Mouse (Mus musculus): ENCODE measurements at regions not wholly inside any gene's neighbourhood (a gene's known extent, or its start where the extent isn't known, plus 50 kb on each side); places are given as distances from the start of the nearest gene placed in this dataset.
A peak's percentile ranks its signal among the peaks of the same experiment; 100 is the strongest.

GRCm38 (mm10) chr15:69526441-69527094 is 3025.9 kb upstream of the Lrrc6 start:
- H3ac ChIP-seq (ENCODE audit: control insufficient read depth, insufficient read length) = no peak overlapping the region
- H3K79me2 ChIP-seq (ENCODE audit: control insufficient read depth, insufficient read depth) = no peaks in the 10 kb centered on the region
- no peak overlapping the region for H3K4me2 ChIP-seq (ENCODE audit: low read depth)
- TF ChIP-seq USF1 (IDR thresholded peaks at IDR 0.05; ENCODE audit: low read depth) = no peak
- no peak for TF ChIP-seq TCF12 (IDR thresholded peaks at IDR 0.05; ENCODE audit: insufficient read depth, poor library complexity, severe bottlenecking)
- TF ChIP-seq E2F4 (IDR thresholded peaks at IDR 0.05; ENCODE audit: insufficient read depth) = no peak
- TF ChIP-seq MYOG (IDR thresholded peaks at IDR 0.05; ENCODE audit: control insufficient read depth in 1 of 3, insufficient read depth in 1 of 3, insufficient read length in 2 of 3, low read depth in 2 of 3) = no peak
- TF ChIP-seq MAX (IDR thresholded peaks at IDR 0.05; ENCODE audit: low read depth) = no peak
- TF ChIP-seq POLR2AphosphoS2 (IDR thresholded peaks at IDR 0.05; ENCODE audit: insufficient read length, low read depth) = no peak
- TF ChIP-seq REST (IDR thresholded peaks at IDR 0.05; ENCODE audit: insufficient read depth, insufficient read length) = no peak
- TF ChIP-seq POLR2A (IDR thresholded peaks at IDR 0.05; ENCODE audit: insufficient read length, low read depth) = no peak
- no peak for TF ChIP-seq CEBPB (IDR thresholded peaks at IDR 0.05; ENCODE audit: insufficient read depth, poor library complexity, severe bottlenecking)
- TF ChIP-seq MYOD1 (IDR thresholded peaks at IDR 0.05; ENCODE audit: control insufficient read depth in 1 of 3, insufficient read length in 2 of 3, low read depth in 2 of 3) = no peak
- no peak for TF ChIP-seq TCF3 (IDR thresholded peaks at IDR 0.05; ENCODE audit: insufficient read length, low read depth)
- TF ChIP-seq SRF (IDR thresholded peaks at IDR 0.05; ENCODE audit: control insufficient read depth, insufficient read length, low read depth) = no peak
- H3K36me3 ChIP-seq (ENCODE audit: control insufficient read depth, insufficient read depth) = no peaks in the 10 kb centered on the region
- H3K27me3 ChIP-seq (ENCODE audit: control insufficient read depth, insufficient read depth, insufficient read length) = no peaks in the 10 kb centered on the region
- no peak overlapping the region for H3K4me3 ChIP-seq

- no peak overlapping the region for H3K4me2 ChIP-seq (ENCODE audit: low read depth)
- no peak for TF ChIP-seq MYOG (IDR thresholded peaks at IDR 0.05; ENCODE audit: control insufficient read depth in 1 of 3, insufficient read depth in 1 of 3, insufficient read length in 2 of 3, low read depth in 2 of 3)
- no peak for TF ChIP-seq POLR2AphosphoS2 (IDR thresholded peaks at IDR 0.05; ENCODE audit: insufficient read length, low read depth)
- no peak for TF ChIP-seq REST (IDR thresholded peaks at IDR 0.05; ENCODE audit: insufficient read depth, insufficient read length)
- TF ChIP-seq E2F4 (IDR thresholded peaks at IDR 0.05; ENCODE audit: insufficient read depth) = no peak
- TF ChIP-seq USF1 (IDR thresholded peaks at IDR 0.05; ENCODE audit: low read depth) = no peak
- TF ChIP-seq MYOD1 (IDR thresholded peaks at IDR 0.05; ENCODE audit: control insufficient read depth in 1 of 3, insufficient read length in 2 of 3, low read depth in 2 of 3) = no peak
- TF ChIP-seq POLR2A (IDR thresholded peaks at IDR 0.05; ENCODE audit: insufficient read length, low read depth) = no peak
- no peaks in the 10 kb centered on the region for H3K36me3 ChIP-seq (ENCODE audit: control insufficient read depth, insufficient read depth)
- no peaks in the 10 kb centered on the region for H3K27me3 ChIP-seq (ENCODE audit: control insufficient read depth, insufficient read depth, insufficient read length)
- H3K79me2 ChIP-seq (ENCODE audit: control insufficient read depth, insufficient read depth) = no peaks in the 10 kb centered on the region
- no peak overlapping the region for H3K4me3 ChIP-seq
- H3ac ChIP-seq (ENCODE audit: control insufficient read depth, insufficient read length) = no peak overlapping the region
Observed at GRCm38 (mm10) chr15:69484421-69485074, 2983.8 kb upstream of the Lrrc6 start.

GRCm38 (mm10) chr15:69483096-69483495 is 2982.4 kb upstream of the Lrrc6 start:
- no peak overlapping the region for H3K4me2 ChIP-seq (ENCODE audit: low read depth)
- H3K36me3 ChIP-seq (ENCODE audit: control insufficient read depth, insufficient read depth) = no peaks in the 10 kb centered on the region
- H3K27me3 ChIP-seq (ENCODE audit: control insufficient read depth, insufficient read depth, insufficient read length) = no peaks in the 10 kb centered on the region
- TF ChIP-seq REST (IDR thresholded peaks at IDR 0.05; ENCODE audit: insufficient read depth, insufficient read length) (no peak), POLR2AphosphoS2 (IDR thresholded peaks at IDR 0.05; ENCODE audit: insufficient read length, low read depth) (no peak), USF1 (IDR thresholded peaks at IDR 0.05; ENCODE audit: low read depth) (no peak), E2F4 (IDR thresholded peaks at IDR 0.05; ENCODE audit: insufficient read depth) (no peak), MAX (IDR thresholded peaks at IDR 0.05; ENCODE audit: low read depth) (no peak), SRF (IDR thresholded peaks at IDR 0.05; ENCODE audit: control insufficient read depth, insufficient read length, low read depth) (no peak), MYOG (IDR thresholded peaks at IDR 0.05; ENCODE audit: control insufficient read depth in 1 of 3, insufficient read depth in 1 of 3, insufficient read length in 2 of 3, low read depth in 2 of 3) (no peak)
- no peaks in the 10 kb centered on the region for H3K79me2 ChIP-seq (ENCODE audit: control insufficient read depth, insufficient read depth)
- no peak overlapping the region for H3ac ChIP-seq (ENCODE audit: control insufficient read depth, insufficient read length)
- H3K4me3 ChIP-seq = no peak overlapping the region

GRCm38 (mm10) chr15:69481087-69481486 is 2980.4 kb upstream of the Lrrc6 start:
- Histone ChIP-seq H3ac (ENCODE audit: control insufficient read depth, insufficient read length) (no peak overlapping the region), H3K4me3 (no peak overlapping the region)
- TF ChIP-seq USF1 (IDR thresholded peaks at IDR 0.05; ENCODE audit: low read depth) (no peak), TCF3 (IDR thresholded peaks at IDR 0.05; ENCODE audit: insufficient read length, low read depth) (peak; percentile 63), SRF (IDR thresholded peaks at IDR 0.05; ENCODE audit: control insufficient read depth, insufficient read length, low read depth) (no peak), POLR2AphosphoS2 (IDR thresholded peaks at IDR 0.05; ENCODE audit: insufficient read length, low read depth) (no peak), TCF12 (IDR thresholded peaks at IDR 0.05; ENCODE audit: insufficient read depth, poor library complexity, severe bottlenecking) (peak; percentile 88), E2F4 (IDR thresholded peaks at IDR 0.05; ENCODE audit: insufficient read depth) (no peak), MYOD1 (IDR thresholded peaks at IDR 0.05; ENCODE audit: control insufficient read depth in 1 of 3, insufficient read length in 2 of 3, low read depth in 2 of 3) (peak; percentile 83 to 93 (median 88)), CEBPB (IDR thresholded peaks at IDR 0.05; ENCODE audit: insufficient read depth, poor library complexity, severe bottlenecking) (no peak), MYOG (IDR thresholded peaks at IDR 0.05; ENCODE audit: control insufficient read depth in 1 of 3, insufficient read depth in 1 of 3, insufficient read length in 2 of 3, low read depth in 2 of 3) (peak in 2 of 3 experiments; percentile 13 to 91), REST (IDR thresholded peaks at IDR 0.05; ENCODE audit: insufficient read depth, insufficient read length) (no peak), MAX (IDR thresholded peaks at IDR 0.05; ENCODE audit: low read depth) (no peak), POLR2A (IDR thresholded peaks at IDR 0.05; ENCODE audit: insufficient read length, low read depth) (no peak)

More at GRCm38 (mm10) chr15:69481087-69481486, 2980.4 kb upstream of the Lrrc6 start:
- no peaks in the 10 kb centered on the region for H3K27me3 ChIP-seq (ENCODE audit: control insufficient read depth, insufficient read depth, insufficient read length)
- H3K36me3 ChIP-seq (ENCODE audit: control insufficient read depth, insufficient read depth) = no peaks in the 10 kb centered on the region
- peak overlapping the region; percentile 13 for H3K4me2 ChIP-seq (ENCODE audit: low read depth)
- no peaks in the 10 kb centered on the region for H3K79me2 ChIP-seq (ENCODE audit: control insufficient read depth, insufficient read depth)

Measured in myocyte (in vitro differentiated cells).